Mouse (Mus musculus): ENCODE results near the gene Cabp1.
A peak's percentile ranks its signal among the peaks of the same experiment; 100 is the strongest.
"Not testable (repeated sequence)": the region's sequence is repeated elsewhere in the genome, so short reads cannot be mapped to it uniquely, and the experiment has no call there.

Cabp1 gene

DNA sequence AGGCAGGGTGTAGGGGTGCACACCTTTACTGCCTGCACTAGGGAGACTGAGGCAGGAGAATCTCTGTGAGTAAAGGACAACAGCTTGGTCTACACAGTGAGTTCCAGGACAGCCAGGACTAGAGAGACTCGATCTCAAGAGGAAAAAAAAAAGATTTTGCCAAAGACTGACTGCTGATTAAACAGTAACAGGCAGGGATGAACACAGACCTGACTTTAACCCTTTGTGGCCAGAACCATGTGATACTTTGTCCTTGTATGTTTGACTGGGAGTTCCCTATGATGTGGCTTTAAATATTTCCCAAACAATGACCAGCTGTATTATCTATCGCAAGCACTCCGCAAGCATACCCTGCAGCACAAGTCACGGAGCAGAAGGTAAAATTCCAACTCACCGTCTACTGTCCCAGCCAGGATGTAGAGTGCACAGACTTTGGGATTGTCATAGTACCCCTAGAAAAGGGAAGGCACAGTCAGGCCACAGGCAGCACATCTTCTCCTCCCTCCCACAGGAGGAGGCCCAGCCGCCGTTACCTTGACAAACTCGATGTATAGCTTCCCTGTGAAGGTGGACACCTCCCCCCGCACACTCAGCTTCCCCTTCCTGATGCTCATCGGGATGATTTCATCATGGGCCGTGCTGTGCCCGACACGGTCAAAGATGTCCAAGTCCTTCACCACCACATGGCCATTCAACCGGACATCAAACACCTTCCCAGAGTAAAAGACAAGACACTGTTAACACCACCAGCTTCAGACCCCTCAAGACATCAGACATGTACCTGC is 44.3 kb downstream of the Cabp1 start:
- DNase-seq: no peak

- DNase-seq: not testable (repeated sequence)
These were observed 45.3 kb downstream of the Cabp1 start for GRCm38 (mm10) chr5:115148872-115149271.

DNA sequence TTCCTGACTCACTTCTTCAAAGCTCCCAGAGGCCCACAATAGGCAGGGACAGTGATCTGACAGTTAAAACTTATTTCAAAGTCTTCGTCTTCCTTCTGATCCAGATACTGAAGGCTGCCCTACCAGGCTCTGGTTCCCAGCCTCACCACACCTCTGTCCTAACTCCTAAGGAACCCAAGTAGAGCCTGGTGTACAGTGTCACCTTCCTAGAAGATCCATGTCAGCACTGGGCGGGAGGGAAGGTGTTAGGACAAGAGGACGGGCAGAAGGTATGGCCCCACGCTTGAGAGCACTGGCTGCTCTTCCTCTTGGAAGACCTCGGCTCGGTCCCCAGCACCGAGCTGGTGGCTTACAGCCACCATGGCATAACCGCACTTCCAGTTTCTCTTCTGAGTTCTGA is 45.8 kb downstream of the Cabp1 start:
- no peak for DNase-seq

- no peak for DNase-seq
These were observed 46.8 kb downstream of the Cabp1 start for GRCm38 (mm10) chr5:115147388-115147787.

GRCm38 (mm10) chr5:115146747-115147130 is 47.4 kb downstream of the Cabp1 start:
- no peak for DNase-seq

- DNase-seq: no peak
These were observed 48.0 kb downstream of the Cabp1 start for GRCm38 (mm10) chr5:115145976-115146746.

GRCm38 (mm10) chr5:115145253-115145968 is 48.8 kb downstream of the Cabp1 start:
- no peak for DNase-seq

DNA sequence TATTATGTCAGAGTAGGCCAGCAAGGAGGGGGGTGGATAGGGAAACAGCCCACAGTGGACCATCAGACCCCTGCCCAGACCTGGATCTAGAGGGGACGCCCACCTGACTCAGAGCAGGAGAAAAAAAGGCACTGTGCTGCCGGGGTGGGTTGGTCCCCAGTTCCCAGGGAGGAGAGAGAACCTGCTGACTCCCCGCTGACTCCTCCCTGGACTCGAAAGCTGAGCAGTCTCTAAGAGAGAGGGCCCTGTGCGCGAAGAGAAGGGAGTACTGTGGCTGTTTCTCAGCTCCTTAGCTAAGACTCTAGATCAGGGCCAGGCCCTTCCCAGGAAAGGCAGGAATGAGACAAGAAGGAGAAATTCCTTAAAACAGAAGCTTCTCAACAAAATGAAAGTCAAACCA is 49.7 kb downstream of the Cabp1 start:
- no peak for DNase-seq

- DNase-seq: no peak
These were observed 50.6 kb downstream of the Cabp1 start for GRCm38 (mm10) chr5:115143552-115143951.

GRCm38 (mm10) chr5:115142166-115142697 is 51.9 kb downstream of the Cabp1 start:
- DNase-seq: no peak

- DNase-seq: no peak
These were observed 53.5 kb downstream of the Cabp1 start for GRCm38 (mm10) chr5:115140726-115141125.

DNA sequence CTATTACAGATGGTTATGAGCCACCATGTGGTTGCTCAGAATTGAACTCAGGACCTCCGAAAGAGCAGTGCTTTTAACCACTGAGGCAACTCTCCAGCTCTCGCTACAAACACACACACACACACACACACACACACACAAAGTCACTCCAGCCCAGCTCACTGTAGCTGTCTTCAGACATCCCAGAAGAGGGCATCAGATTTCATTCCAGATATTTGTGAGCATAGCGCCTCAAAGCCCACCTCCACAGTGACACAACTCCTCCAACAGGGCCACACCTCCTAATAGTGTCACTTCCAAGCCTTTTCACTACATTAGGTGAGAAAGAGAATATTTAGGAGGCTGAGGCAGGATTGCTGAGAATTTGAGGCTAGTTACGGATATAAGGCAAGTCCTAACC is 55.1 kb downstream of the Cabp1 start:
- no peak for DNase-seq

- DNase-seq: peak; percentile 86 to 87
These were observed 59.7 kb downstream of the Cabp1 start, which contains the start of gene Unc119b for GRCm38 (mm10) chr5:115134234-115135165. Gene Unc119b, minus strand, starts transcription at chr5:115134975.

GRCm38 (mm10) chr5:115133358-115134066 is 60.7 kb downstream of the Cabp1 start:
- no peak for DNase-seq

GRCm38 (mm10) chr5:115132465-115132864 is 61.7 kb downstream of the Cabp1 start:
- DNase-seq: no peak

DNA sequence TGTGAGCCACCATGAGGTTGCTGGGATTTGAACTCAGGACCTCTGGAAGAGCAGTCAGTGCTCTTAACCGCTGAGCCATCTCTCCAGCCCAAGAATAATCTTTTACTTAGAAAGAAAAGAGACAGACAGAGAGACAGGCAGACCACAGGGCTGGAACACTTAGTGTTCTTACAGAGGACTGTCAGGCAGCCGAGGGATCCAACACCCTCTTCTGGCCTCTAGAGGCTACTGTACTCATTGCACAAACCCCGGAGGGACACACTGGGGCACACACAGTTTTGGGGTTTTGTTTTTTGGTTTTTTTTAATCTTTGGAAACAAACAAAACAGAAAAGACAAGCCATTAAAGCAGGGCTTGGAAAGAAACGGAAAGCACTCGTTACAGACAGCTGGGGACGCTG is 64.9 kb downstream of the Cabp1 start:
- DNase-seq: no peak

DNA sequence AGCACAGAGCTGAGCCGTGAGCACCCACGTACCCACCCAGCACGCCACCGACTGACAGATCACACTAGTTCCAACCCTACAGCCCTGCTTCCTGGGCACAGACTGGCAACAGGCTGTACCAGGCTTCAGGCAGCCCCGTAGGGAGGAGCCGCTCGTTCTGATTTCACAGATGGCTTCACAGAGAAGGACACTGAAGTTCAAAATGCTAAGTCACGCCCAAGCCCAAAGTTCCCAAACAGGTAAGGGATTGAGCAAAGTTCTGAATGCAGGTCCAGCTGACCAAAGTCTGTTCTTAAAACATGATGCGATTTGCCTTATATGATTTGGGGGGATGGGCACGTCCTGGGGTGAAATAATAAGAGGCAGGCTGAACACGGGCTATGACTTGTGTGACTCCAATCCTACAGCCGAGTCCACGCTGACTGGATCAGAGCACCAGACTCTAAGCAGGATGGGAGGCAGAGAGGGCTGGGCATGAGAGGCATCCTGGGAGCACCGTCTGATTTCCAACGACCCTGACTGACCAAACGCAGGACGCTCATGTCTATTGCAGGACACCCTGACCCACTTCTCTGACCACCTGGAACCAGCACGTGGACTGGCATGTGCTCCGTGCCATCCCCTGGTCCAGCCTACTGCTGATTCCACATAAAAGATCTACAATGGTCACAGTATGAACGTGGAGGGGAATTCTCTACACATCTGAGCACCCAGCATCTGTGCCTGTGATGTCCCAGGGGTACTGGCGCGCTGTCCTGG is 66.6 kb downstream of the Cabp1 start:
- DNase-seq: no peak

- no peak for DNase-seq
These were observed 67.4 kb downstream of the Cabp1 start for GRCm38 (mm10) chr5:115126578-115127312.

DNA sequence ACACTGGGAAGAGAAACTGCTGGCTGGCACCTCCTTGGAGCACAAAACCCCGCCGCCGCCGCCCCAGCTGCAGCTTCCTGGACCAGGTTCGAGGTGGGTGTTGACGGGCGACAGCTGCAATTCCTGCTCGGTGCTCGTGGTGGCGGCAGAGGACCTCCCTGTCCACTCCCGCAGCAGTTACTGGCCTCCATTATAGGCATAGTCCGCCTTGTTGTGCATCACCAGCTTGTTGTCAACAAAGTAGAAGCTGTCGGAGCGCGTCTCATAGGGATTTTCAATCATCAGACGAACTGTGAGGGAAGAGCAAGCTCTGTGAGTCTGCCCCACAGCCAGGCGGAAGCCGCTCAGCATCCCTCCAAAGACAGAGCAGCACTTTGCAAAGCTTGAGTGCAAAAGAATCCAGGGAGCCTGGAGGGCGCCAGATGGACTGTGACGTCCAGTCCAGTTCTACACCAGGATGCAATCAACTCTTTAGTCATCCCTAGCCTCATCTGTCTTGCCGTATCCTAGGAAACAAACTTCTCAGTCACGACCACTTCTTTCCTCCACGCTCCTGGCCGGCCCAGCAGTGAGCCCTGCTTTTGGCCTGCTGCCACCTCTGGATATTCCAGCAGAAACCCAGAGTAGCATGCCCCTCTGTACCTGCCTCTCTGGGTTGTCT is 68.8 kb downstream of the Cabp1 start:
- peak; percentile 86 for DNase-seq
